Mouse (Mus musculus) lung, adult 18-20 months (tissue): Measurements from ENCODE around the gene Gm26741.
"Not testable (repeated sequence)": the region's sequence is repeated elsewhere in the genome, so short reads cannot be mapped to it uniquely, and the experiment has no call there.

Source experiments
- DNase-seq, 2 experiments: peaks; one replicate each; pipeline ENCODE4 v3.0.0; 2022; ENCODE audit warnings: mixed read lengths in 2 of 2

Gm26741 gene

DNA sequence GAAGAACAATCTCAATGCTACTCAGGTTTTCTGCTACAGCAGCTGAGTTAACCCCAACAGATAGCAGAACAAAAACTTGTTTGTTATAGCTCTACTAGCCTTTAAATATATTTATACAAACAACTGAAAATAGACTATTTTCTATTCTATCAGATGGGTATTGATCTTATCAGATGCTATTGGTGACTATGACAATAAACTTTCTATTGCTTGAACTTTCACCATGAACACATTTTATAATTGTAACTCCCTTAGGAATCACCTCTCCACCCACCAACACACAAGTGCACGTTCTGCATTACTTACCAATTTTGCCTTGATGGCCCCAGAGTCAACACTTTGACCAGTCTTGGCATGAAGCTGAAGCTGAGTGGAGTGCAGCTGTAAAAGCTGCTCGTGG, at the start of gene Gm26741:
Gm26741 (plus strand) TSS at position 301 of the 400 bp plus-strand sequence.
- no peak for DNase-seq

DNA sequence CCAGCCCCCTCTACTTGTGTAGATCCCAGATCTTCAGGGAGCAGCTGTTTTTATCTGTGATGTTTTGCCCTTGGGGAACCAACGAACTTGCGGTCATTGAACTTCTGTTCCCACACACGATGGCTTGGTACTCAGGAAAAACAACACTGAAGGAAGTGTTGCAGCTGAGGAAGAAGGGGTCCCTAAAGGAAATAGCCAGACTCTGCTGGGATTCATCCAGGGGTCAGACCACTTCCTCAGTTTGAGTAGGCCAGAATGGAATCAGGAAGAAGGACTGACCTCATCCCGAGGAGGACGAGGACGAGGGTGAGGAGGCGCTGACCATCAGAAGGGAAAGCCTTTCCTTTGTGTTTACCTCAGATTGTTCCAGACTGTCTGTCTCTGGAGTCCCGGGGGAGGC, 49.4 kb upstream of the Gm26741 start:
- DNase-seq, result peak; percentile 25 to 52

DNA sequence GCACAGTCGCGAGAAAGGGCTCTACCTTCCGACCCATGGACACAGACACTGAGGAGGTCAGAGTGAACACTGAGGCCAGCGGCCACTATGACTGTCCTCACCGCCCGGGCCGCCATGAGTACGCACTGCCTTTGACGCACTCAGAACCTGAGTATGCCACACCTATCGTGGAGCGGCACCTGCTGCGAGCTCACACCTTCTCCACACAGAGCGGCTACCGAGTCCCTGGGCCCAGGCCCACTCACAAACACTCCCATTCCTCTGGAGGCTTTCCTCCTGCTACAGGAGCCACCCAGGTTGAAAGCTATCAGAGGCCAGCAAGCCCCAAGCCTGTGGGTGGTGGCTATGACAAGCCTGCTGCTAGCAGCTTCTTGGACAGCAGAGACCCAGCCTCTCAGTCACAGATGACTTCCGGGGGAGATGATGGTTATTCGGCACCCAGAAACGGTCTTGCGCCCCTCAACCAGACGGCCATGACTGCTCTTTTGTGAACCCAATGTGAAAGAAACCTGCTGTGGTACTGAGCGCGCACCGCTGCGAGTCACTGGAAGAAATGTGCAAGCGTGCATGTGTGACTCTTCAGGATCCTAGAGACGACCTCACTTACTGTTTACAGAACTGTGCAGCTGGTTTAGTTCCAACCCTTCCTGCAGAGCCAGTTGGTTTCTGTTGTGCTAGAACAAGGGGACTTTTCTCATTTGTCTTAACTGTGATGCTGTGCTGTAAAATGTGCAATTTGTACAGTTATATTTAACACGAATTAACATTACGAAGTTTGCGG, 38.9 kb upstream of the Gm26741 start:
- DNase-seq, result no peak

DNA sequence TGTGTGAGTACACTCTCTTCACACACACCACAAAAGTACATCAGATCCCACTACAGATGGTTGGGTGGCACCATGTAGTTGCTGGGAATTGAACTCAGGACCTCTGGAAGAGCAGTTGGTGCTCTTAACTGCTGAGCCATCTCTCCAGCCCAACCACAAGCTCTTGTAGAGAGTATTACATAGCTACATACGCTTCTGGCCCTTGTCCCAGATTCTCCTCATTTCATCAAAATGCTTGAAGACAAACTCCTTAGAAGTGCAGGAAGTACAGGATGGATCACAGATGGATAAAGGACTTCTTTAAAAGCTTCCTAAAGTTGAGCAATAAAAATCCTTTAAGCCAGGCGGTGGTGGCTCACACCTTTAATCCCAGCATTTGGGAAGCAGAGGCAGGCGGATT, 36.6 kb upstream of the Gm26741 start:
- no peak for DNase-seq

DNA sequence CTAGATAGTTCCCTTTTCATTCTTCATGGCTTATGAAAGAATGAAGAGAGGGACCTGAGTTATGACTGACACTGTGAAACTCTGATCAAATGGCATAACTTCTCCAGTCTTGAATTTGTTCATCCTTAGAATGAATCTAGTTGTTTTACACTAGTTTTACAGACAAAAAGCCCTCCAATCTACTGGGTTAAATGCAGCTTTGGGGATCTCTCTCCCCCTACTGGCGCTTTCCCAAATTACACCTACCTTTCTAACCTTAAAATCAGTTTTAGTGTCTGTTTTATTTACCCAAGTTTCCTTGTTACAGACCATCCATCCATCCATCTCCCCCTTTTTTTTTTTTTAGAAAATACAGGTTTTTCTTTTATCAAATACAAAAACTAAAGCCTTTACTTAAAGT, 27.6 kb upstream of the Gm26741 start:
- peak; percentile 7 to 29 for DNase-seq

DNA sequence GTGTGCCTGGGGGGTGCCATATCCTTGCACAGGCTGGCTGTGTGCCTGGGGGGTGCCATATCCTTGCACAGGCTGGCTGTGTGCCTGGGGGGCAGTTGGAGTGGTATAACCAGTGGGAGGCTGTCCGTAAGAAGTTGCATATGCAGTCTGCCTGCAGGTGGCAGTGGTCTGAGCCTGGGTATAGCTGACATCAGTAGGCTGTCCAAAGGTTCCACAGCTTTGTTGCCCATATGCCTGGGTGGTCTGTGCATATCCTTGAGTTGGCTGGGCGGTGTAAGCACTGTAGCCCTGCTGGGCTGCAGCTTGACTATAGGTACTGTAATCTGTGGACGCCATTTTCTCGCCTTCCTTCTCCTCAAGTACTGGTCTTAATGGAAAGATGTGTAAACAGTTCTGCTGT, 15.2 kb upstream of the Gm26741 start:
- DNase-seq, result not testable (repeated sequence)

DNA sequence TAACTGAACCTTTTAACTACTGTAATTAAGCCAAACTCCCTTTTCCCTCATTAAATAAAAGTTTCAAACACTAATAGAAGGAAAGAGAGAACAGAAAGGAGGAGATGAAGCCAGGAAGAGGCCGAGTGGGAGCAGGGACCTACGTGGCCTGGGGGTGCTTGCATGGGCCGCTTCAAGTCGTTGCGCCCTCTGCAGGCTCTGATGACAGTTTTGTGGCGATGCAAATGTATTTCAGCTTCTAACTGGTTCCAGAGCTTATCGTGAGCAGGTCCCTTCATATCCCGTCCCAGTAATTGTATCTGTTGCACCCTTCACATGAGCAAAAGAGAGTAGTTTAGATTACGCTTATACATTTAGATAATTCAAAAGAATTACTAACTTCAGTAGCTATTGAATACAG, 5.4 kb upstream of the Gm26741 start:
- no peak for DNase-seq

DNA sequence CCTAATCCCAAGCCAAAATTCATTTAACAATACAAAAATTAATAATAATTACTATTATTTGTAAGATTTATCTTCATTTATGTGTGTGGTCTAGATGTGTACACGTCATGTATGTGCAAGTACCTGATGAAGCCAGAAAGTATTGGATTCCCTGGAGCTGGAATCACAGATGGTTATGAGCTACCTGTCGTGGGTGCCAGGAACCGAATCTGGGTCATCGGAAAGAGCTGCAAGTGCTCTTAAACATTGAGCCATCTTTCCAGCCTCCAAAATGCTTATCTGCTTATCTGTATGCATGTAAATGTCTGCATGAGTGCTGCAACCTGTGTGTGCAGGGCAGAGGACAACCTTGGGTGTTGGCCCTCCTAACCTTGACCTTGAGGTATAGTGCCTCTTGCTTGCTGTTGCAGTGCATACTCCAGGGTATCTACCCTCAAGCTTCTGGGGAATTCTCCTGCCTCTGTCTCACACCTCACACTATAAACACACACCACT, 1.7 kb downstream of the Gm26741 start:
- no peak for DNase-seq

DNA sequence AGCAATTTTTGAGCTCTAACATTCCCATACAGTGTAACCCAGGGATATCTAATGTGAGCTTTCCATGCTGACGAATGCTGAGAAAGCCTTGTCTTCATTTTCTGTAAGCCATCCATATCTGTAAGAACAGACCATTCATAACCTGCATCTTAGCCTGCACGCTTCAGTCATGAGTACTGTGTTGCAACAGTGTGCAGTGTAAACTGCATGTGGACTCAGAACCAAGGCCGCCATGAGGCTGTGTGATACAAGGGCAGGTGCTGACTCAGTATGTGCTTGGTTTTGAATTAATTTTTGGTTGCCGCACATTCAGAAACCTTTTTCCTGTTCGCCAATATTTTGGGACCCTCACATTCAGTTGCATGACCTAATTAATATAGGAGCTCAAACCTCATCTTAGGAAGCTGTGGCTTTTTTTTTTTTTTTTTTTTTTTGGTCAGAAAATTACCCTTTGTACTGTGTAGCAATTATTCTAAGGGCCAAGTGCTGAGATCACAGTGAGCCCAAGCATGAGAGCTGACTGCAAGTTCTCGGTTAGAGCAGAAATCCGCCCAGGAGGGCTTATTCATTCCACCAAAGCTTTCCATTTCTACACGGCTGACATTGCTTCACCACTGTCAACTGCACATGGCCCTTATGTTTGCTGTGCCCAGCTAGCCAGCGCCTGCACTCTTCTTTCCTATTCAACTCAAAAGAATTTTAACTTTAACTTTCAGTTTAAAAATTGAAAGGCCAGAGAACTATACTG, 2.5 kb downstream of the Gm26741 start:
- no peak for DNase-seq

DNA sequence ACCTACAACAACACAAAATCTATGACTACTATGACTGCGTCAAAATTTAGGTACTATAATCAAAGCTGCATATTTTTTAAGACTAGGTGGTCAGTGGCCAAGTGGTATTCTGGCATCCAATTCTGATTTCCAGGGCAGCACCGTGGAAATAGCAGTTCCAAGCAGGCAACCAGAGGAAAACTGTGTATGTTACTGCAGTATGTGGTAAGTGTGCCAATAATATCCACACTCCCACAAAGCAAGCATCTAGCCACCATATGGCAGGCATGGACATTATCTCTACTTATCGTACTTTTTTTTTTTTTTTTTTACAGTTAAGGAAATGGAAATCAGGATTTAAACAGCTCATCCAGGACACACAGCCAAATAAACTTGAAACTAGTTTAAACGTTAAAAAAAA, 9.8 kb downstream of the Gm26741 start:
- DNase-seq, result no peak

DNA sequence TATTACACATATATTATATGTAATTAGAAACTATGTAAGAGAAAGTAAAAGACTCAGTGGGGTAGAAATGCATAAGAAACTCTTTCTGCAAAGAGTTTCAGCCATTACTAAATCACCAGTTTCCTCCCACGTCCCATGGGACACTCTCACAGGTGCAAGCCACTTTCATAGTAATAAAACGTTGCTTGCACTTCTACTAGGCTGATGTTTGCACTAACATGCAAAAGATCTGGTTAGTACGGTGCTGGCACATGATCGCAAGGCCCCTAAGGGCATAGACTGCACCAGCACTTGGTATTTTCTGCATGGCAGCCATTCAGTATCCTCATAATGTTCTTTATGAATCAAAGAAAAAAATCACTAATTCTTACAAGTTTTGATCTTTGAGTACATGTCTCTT, 15.3 kb downstream of the Gm26741 start:
- DNase-seq, result no peak

DNA sequence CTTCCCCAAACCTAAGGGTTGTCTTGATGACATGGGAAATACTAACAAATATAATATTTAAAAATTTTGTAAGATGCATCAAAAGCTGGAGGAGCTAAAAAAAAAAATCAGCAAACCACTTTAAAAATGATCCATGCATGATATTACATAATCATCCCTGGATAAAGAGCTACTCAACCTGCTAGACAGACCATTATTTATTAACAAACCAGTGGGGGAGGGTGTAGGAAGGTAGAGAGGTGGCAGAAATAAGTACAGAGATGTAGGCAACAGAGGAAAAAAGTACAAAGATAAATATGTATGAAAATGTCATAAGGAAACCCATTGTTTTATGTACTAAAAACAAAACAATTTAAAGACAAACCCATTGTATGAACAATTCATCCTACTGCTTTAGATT, 16.1 kb downstream of the Gm26741 start:
- no peak for DNase-seq

DNA sequence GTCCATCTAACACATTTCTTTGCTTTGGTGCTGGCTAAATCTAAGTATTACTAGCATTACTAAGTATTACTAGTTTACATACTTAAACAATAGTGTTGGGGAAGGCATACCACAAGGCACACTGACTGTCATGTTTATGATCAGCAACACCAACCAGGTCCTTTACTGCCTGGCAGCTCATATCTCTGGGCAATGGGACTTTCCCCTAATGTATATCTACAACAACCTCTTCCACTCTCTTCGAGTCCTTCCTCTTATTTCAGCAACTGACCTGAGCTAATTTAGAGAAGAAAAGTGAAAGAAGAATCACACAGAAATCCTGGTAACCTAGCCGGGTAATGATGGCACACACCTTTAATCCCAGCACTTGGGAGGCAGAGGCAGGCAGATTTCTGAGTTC, 17.9 kb downstream of the Gm26741 start:
- DNase-seq, result no peak

DNA sequence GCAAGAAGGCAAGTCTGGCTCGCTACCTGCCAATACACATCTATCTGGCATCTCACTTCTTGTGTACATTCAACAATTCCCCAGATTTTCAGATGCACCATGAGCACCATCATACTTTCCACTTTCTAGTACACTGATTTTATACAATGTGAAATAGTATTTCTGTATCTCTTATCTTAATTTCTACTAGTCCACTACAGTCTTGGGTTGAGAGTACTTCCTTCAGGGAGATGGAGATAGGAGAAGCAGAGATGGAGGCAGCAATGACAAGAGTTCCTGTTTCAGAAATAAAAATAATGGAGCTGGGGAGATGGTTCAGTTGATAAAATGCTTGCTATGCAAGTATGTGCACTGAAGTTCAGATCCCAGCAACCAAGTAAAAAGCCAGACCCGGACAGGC, 19.2 kb downstream of the Gm26741 start:
- DNase-seq, result no peak

DNA sequence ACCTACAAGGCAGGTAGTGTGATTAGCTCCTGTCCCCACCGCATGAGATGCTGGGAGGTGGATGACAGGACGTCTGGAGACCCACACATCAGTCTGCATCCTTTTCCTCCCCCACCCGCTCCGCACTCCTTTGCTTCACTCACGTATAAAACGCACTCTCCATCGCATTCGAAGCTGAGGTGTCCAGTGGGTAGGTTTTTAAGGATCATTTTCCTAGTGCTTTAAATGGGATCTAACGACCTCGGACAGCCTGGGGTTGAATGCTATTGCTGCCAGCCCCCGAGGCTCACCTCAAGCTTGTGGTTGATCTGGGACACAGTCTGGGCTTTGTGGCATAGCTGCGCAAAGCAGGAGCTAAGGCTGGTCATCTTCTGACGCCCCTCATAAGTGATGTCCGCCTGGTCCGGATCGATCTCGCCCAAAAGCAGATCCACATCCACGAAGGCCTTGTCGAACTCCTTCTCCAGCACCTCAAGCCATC, 22.8 kb downstream of the Gm26741 start:
- peak in 1 of 2 experiments; percentile 5 for DNase-seq

DNA sequence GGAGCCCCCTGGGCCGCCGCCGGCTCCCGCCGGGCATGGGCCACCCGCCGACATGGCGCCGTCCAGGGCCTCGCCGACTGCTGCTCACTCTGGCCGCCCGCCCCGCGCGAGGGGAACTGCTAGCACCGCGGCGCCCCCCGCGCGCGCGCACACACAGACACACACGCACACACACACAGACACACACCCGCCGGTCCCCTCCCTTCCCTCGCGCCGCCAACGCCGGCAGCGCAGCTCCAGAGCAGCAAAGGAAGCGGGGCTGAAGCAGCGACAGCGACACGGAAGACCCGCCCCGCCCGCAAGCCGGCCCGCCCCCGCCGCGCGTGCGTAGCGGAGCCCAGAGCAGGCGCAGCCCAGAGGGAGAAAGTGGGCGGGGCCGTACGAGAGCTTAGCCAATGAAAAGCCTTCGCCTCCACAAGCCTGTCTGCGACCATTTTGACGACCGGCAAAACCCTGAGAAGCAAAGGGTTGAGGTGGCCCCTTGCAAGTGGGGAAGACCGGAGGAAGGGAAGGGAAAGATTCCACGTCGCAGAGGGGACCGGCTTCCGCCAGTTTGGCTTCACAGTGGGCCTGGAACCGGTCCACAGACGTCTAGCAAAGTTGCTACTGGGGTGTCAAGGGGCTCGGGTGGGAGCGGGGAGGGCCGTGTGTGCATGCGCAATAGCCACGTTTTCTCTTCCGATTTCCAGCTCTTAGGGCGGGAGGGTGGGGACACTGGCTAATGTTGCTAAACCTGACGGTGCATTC, 23.5 kb downstream of the Gm26741 start, which contains the start of gene Gopc:
Gopc (minus strand) TSS at position 280 of the 747 bp plus-strand sequence.
- peak; percentile 97 for DNase-seq

DNA sequence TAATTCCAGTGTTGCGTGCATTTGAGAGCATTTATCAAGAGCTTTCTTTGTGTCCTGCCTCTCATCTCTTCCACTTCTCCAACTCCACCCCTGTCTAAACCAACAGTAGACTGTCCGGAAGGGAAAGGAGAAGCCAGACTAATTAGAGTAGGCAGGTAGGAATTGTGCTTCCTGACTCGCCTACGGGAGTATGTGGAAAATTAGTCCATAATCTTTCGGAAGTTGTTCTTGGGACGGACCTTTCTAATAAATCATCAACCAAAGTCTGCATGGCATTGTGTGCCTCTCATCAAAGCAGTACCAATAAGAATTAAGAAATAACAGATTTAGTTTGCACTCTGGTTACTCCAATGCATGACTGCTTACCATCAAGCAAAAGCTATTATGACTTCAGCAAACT, 24.5 kb downstream of the Gm26741 start:
- DNase-seq, result no peak

DNA sequence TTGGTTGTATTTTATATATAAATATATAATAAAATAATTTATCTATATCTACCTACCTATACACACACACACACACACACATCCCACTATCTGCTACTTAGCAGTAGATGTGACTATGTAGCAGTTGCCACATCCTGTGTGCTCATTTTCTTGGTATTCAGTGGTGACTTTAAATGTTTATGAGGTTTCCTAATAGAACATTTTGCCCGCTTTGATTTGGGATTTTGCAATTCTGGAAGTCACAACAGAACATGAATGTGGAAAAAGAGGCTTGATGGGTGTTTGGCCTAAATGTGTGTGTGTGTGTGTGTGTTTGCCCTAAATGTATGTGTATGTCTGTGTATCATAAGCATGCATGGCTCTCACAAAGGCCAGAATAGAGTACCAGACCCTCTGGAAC, 25.0 kb downstream of the Gm26741 start:
- DNase-seq, result no peak

DNA sequence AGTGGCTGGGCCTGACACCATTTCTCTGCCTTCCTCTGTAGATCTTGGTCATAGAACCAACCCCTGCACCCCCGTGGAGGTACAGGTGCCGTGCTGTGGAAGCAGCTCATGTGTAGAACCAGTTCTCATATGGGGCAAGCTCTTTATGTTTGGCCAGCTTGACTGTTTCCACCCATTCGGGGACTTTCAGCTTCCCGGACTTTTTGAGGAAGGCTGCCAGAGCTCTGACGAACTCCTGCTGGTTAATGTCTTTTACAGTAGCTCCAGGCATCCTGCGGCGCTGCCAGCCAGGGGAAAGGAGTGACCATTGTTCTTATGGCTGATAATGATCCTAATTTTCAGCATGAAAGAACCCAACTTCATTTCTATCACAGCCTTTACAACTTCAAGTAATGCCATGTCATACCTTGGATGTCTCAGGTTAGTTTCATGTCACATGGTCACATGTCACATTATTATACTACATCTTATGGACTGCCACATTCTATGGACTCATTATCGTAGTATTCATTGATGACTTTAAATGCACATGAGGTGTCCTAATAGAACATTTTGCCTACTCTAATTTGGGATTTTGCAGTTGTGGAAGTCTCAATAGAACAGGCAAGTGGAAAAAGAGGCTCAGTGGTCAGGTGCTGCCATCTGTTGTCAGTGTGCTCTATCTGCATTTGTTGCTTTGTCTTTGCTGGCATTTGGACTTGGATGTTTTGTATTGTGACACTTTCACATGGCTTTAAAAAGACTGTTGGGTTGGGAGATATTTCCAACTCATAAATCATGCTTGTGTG, 26.4 kb downstream of the Gm26741 start:
- DNase-seq, result peak; percentile 26 to 50

DNA sequence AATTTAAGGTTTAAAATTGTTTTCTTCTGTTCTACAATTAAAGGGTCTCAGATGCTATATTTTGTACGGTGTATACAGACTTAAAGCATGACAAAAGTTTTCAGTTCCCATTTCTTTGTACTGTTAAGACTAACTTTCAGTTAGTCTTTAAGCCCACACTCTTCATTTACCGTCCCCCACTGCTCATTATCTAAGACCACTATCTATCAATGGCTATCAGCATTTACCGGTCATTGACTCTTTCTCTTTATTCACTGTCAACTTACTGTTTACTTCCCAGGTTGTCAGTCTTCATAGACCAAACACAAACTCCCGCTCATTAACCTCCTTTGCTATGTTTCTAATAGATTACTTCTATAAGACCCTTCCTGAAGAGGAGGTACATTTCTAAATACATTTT, 28.6 kb downstream of the Gm26741 start:
- no peak for DNase-seq

DNA sequence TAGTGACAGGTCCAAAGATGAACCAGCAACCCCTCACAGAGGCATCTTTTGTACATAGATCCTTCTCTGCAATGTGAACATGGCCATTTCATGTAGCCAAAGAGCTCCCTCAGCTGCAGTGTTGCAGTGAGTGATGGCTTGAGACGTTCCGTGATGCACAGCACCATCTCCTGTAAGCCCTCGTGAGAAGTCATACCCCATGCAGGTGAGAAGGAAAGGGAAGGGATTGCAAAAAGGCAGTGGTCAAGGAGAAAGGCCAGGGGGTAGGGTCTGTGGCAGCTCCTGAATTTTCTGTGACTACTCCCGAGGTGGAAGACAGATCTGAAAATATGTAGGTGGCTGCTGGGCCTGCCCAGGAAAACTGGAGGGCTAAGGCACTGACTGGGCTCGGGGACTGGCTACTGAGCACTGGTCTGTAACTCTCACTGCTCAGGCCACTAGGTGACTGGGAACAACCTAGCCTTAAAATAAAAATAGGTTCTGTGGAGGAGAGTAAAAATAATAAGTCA, 30.4 kb downstream of the Gm26741 start, which contains the start of gene Nepn:
Nepn (plus strand) TSS at position 51 of the 509 bp plus-strand sequence.
- no peak for DNase-seq

DNA sequence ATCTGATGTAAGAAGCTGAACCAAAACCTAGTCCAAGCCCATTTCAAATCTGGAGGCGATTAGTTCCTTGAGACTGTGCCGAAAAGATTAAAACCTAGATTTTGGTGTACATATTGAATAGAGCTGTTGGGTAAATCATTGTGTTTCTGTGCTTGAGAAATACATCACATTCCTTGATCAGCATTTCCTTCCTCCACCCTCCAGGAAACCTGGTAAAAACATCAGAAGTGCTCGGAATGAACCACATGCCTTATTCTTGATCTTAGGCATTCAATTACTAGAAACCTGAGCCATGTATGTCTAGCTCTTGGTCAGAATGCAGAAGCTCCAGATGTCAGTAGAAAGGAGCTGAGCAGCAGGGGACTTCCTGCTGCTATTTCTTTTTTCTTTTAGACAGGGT, 30.9 kb downstream of the Gm26741 start:
- no peak for DNase-seq
